Mouse (Mus musculus): ENCODE data around the gene Macrod2. TPM values are rescaled to one million over a fixed set of nuclear protein-coding genes. Genes with fewer than 3 reads are reported as not detected.

Gene Macrod2
- polyA plus RNA-seq, 1 experiment from 2014 or later = 19.9 TPM

- Histone ChIP-seq H3K4me2 (no peak overlapping the region), H3K27ac (ENCODE audit: low read depth, low read length) (no peak overlapping the region), H3K4me1 (replicated peaks; ENCODE audit: control insufficient read depth, insufficient read depth, low read length) (no peaks in the 10 kb centered on the region), H3K36me3 (ENCODE audit: control insufficient read depth, insufficient read depth, low read length) (no peaks in the 10 kb centered on the region), H3K4me3 (ENCODE audit: low read depth, low read length) (no peak overlapping the region), H3K9me3 (ENCODE audit: control insufficient read depth, low read length) (no peaks in the 10 kb centered on the region), H3K27me3 (replicated peaks; ENCODE audit: control insufficient read depth, insufficient read depth, low read length) (no peaks in the 10 kb centered on the region), H3K9ac (ENCODE audit: low read depth, low read length) (no peak overlapping the region)
- ATAC-seq (replicated peaks; ENCODE audit: low FRiP score) (no peak), DNase-seq (ENCODE audit: low spot score) (no peak)
- WGBS = 86% methylated on average over 4 of the region's 4 CpGs
These were observed 1421.2 kb downstream of the Macrod2 start for GRCm38 (mm10) chr2:141816266-141816665.

GRCm38 (mm10) chr2:141817546-141818180 is 1422.6 kb downstream of the Macrod2 start:
- WGBS = 79% methylated on average over 4 of the region's 4 CpGs
- Histone ChIP-seq H3K4me2 (no peak overlapping the region), H3K4me3 (ENCODE audit: low read depth, low read length) (no peak overlapping the region), H3K9me3 (ENCODE audit: control insufficient read depth, low read length) (no peaks in the 10 kb centered on the region), H3K27me3 (replicated peaks; ENCODE audit: control insufficient read depth, insufficient read depth, low read length) (no peaks in the 10 kb centered on the region), H3K36me3 (ENCODE audit: control insufficient read depth, insufficient read depth, low read length) (no peaks in the 10 kb centered on the region), H3K4me1 (replicated peaks; ENCODE audit: control insufficient read depth, insufficient read depth, low read length) (no peaks in the 10 kb centered on the region), H3K27ac (ENCODE audit: low read depth, low read length) (no peak overlapping the region), H3K9ac (ENCODE audit: low read depth, low read length) (no peak overlapping the region)
- no peak for DNase-seq (ENCODE audit: low spot score)
- ATAC-seq (replicated peaks; ENCODE audit: low FRiP score) = no peak

GRCm38 (mm10) chr2:141820795-141821194 is 1425.7 kb downstream of the Macrod2 start:
- Histone ChIP-seq H3K36me3 (ENCODE audit: control insufficient read depth, insufficient read depth, low read length) (no peaks in the 10 kb centered on the region), H3K27ac (ENCODE audit: low read depth, low read length) (no peak overlapping the region), H3K4me1 (replicated peaks; ENCODE audit: control insufficient read depth, insufficient read depth, low read length) (no peaks in the 10 kb centered on the region), H3K9me3 (ENCODE audit: control insufficient read depth, low read length) (no peaks in the 10 kb centered on the region), H3K4me3 (ENCODE audit: low read depth, low read length) (no peak overlapping the region), H3K9ac (ENCODE audit: low read depth, low read length) (no peak overlapping the region), H3K27me3 (replicated peaks; ENCODE audit: control insufficient read depth, insufficient read depth, low read length) (no peaks in the 10 kb centered on the region), H3K4me2 (no peak overlapping the region)
- ATAC-seq (replicated peaks; ENCODE audit: low FRiP score) (no peak), DNase-seq (ENCODE audit: low spot score) (no peak)

GRCm38 (mm10) chr2:141825606-141826495 is 1430.7 kb downstream of the Macrod2 start:
- 63% methylated on average over 8 of the region's 8 CpGs for WGBS
- H3K36me3 ChIP-seq (ENCODE audit: control insufficient read depth, insufficient read depth, low read length) = no peaks in the 10 kb centered on the region
- H3K4me2 ChIP-seq = no peak overlapping the region
- no peak overlapping the region for H3K27ac ChIP-seq (ENCODE audit: low read depth, low read length)
- H3K4me1 ChIP-seq (replicated peaks; ENCODE audit: control insufficient read depth, insufficient read depth, low read length) = no peaks in the 10 kb centered on the region
- H3K27me3 ChIP-seq (replicated peaks; ENCODE audit: control insufficient read depth, insufficient read depth, low read length) = no peaks in the 10 kb centered on the region
- DNase-seq (ENCODE audit: low spot score) = no peak
- H3K9me3 ChIP-seq (ENCODE audit: control insufficient read depth, low read length) = no peaks in the 10 kb centered on the region
- no peak for ATAC-seq (replicated peaks; ENCODE audit: low FRiP score)
- no peak overlapping the region for H3K4me3 ChIP-seq (ENCODE audit: low read depth, low read length)
- no peak overlapping the region for H3K9ac ChIP-seq (ENCODE audit: low read depth, low read length)

- no peaks in the 10 kb centered on the region for H3K4me1 ChIP-seq (replicated peaks; ENCODE audit: control insufficient read depth, insufficient read depth, low read length)
- H3K4me3 ChIP-seq (ENCODE audit: low read depth, low read length) = no peak overlapping the region
- no peak for DNase-seq (ENCODE audit: low spot score)
- ATAC-seq (replicated peaks; ENCODE audit: low FRiP score) = no peak
- H3K9me3 ChIP-seq (ENCODE audit: control insufficient read depth, low read length) = no peaks in the 10 kb centered on the region
- no peak overlapping the region for H3K4me2 ChIP-seq
- WGBS = 59% methylated on average over 2 of the region's 2 CpGs
- H3K9ac ChIP-seq (ENCODE audit: low read depth, low read length) = no peak overlapping the region
- no peak overlapping the region for H3K27ac ChIP-seq (ENCODE audit: low read depth, low read length)
- no peaks in the 10 kb centered on the region for H3K27me3 ChIP-seq (replicated peaks; ENCODE audit: control insufficient read depth, insufficient read depth, low read length)
- H3K36me3 ChIP-seq (ENCODE audit: control insufficient read depth, insufficient read depth, low read length) = no peaks in the 10 kb centered on the region
These were observed 1435.4 kb downstream of the Macrod2 start for GRCm38 (mm10) chr2:141830496-141830895.

- ATAC-seq (replicated peaks; ENCODE audit: low FRiP score) (no peak), DNase-seq (ENCODE audit: low spot score) (no peak)
- Histone ChIP-seq H3K9me3 (ENCODE audit: control insufficient read depth, low read length) (no peaks in the 10 kb centered on the region), H3K4me1 (replicated peaks; ENCODE audit: control insufficient read depth, insufficient read depth, low read length) (no peaks in the 10 kb centered on the region), H3K27ac (ENCODE audit: low read depth, low read length) (no peak overlapping the region), H3K4me2 (no peak overlapping the region), H3K36me3 (ENCODE audit: control insufficient read depth, insufficient read depth, low read length) (no peaks in the 10 kb centered on the region), H3K4me3 (ENCODE audit: low read depth, low read length) (no peak overlapping the region), H3K9ac (ENCODE audit: low read depth, low read length) (no peak overlapping the region), H3K27me3 (replicated peaks; ENCODE audit: control insufficient read depth, insufficient read depth, low read length) (no peaks in the 10 kb centered on the region)
- 80% methylated on average over 5 of the region's 5 CpGs for WGBS
These were observed 1436.4 kb downstream of the Macrod2 start for GRCm38 (mm10) chr2:141831515-141831914.

GRCm38 (mm10) chr2:141834156-141834782 is 1439.2 kb downstream of the Macrod2 start:
- no peaks in the 10 kb centered on the region for H3K36me3 ChIP-seq (ENCODE audit: control insufficient read depth, insufficient read depth, low read length)
- 74% methylated on average over 4 of the region's 4 CpGs for WGBS
- DNase-seq (ENCODE audit: low spot score) (no peak), ATAC-seq (replicated peaks; ENCODE audit: low FRiP score) (no peak)
- H3K27me3 ChIP-seq (replicated peaks; ENCODE audit: control insufficient read depth, insufficient read depth, low read length) = no peaks in the 10 kb centered on the region
- no peak overlapping the region for H3K9ac ChIP-seq (ENCODE audit: low read depth, low read length)
- no peaks in the 10 kb centered on the region for H3K4me1 ChIP-seq (replicated peaks; ENCODE audit: control insufficient read depth, insufficient read depth, low read length)
- no peaks in the 10 kb centered on the region for H3K9me3 ChIP-seq (ENCODE audit: control insufficient read depth, low read length)
- H3K4me2 ChIP-seq = no peak overlapping the region
- no peak overlapping the region for H3K27ac ChIP-seq (ENCODE audit: low read depth, low read length)
- H3K4me3 ChIP-seq (ENCODE audit: low read depth, low read length) = no peak overlapping the region

- H3K4me3 ChIP-seq (ENCODE audit: low read depth, low read length) = no peak overlapping the region
- WGBS = 77% methylated on average over 6 of the region's 6 CpGs
- H3K9ac ChIP-seq (ENCODE audit: low read depth, low read length) = no peak overlapping the region
- H3K36me3 ChIP-seq (ENCODE audit: control insufficient read depth, insufficient read depth, low read length) = no peaks in the 10 kb centered on the region
- H3K4me2 ChIP-seq = no peak overlapping the region
- no peaks in the 10 kb centered on the region for H3K4me1 ChIP-seq (replicated peaks; ENCODE audit: control insufficient read depth, insufficient read depth, low read length)
- no peak overlapping the region for H3K27ac ChIP-seq (ENCODE audit: low read depth, low read length)
- ATAC-seq (replicated peaks; ENCODE audit: low FRiP score) (no peak), DNase-seq (ENCODE audit: low spot score) (no peak)
- H3K9me3 ChIP-seq (ENCODE audit: control insufficient read depth, low read length) = no peaks in the 10 kb centered on the region
- no peaks in the 10 kb centered on the region for H3K27me3 ChIP-seq (replicated peaks; ENCODE audit: control insufficient read depth, insufficient read depth, low read length)
These were observed 1449.5 kb downstream of the Macrod2 start for GRCm38 (mm10) chr2:141844408-141845175.
